Mouse (Mus musculus) heart, adult 2 months (tissue): Measurements from ENCODE around the gene Pir.

Experiments
- CTCF ChIP-seq: fragments of 200-600 bp; IDR thresholded peaks from 2 replicates; pipeline ENCODE4 v1.8.1; 2022; ENCODE audit warnings: antibody characterized with exemption, mild to moderate bottlenecking, moderate library complexity
- EP300 ChIP-seq: fragments of 200-500 bp; IDR thresholded peaks from 2 replicates; pipeline ENCODE4 v1.6.1; 2011; ENCODE audit warnings: low read depth, low read length, control low read depth; ENCODE audit not compliant: insufficient read depth

DNA sequence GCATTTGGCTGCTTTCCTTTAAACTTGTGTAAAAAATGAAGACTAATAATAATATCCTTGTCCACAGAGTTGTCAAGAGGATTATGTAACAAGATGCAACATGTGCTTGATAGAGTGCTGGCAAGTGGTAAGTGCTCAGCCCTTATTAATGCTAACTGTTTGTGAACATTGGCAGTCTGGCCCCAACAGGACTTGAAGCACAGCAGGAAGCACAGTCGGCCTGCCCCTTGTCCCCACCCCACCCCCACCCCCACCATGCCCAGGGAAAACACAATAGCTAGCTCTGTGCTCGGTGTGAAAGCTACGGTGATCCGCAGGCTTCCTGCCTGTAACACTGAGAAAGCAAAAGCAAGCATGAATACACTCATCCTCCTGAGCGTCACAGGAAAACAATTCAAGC is 23.5 kb upstream of the Pir start:
- TF ChIP-seq EP300 = no peak
- TF ChIP-seq CTCF = no peak
